Mouse (Mus musculus): ENCODE measurements around the gene Ska2. TPM values are rescaled to one million over a fixed set of nuclear protein-coding genes. Genes with fewer than 3 reads are reported as not detected.

The Ska2 gene
- polyA plus RNA-seq (2012; ENCODE audit: insufficient read depth, insufficient read length, missing spikeins), result 5.8 and 6.4 TPM in 2 replicates

DNA sequence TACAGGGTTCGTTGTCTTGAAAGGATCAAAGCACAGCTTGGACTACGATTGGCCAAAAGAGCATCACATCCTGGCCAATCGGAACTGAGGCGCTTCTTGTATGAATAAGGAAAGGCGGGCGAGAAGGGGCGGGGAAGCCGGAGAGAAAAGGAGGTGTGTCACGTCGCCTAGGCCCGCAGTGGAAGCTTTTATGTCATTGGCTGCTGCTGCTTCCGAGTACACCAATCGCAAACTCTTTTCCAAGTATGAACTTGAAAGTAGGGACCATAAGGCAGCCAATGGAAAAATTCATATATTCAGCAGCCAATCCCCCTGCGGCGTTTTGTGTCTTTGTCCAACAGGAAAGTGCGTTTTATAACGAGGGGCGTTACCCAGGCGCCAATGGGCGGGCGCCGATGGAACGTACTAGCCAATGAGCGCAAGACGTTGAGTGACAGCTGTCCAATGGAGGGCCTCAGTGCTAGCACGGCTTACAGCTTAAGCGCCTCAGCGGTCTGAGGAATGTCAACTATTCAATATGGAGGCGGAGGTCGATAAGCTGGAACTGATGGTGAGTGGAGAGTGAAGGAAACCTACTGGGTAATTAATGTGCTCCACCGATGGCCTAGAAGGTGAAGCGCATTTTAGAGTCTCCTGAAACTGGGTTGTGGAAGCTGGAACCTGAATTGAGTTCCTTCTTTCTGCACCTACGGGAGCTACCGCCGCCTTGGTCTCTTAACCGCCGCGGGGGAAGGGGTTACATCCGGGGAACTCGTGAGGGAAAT lies at the start of gene Ska2:
Gene Ska2, plus strand, starts transcription at position 480 of the 764 bp plus-strand sequence.
- H3K4me3 ChIP-seq (ENCODE audit: insufficient read depth, low read depth, low read length), result peak within 1 kb of the TSS; percentile 75
- H3K27ac ChIP-seq (replicated peaks; ENCODE audit: low read depth, low read length), result peak within 1 kb of the TSS; percentile 77
- H3K4me1 ChIP-seq (ENCODE audit: control insufficient read depth, insufficient read depth, insufficient read length, low read length), result no peaks in the 10 kb centered on the region

DNA sequence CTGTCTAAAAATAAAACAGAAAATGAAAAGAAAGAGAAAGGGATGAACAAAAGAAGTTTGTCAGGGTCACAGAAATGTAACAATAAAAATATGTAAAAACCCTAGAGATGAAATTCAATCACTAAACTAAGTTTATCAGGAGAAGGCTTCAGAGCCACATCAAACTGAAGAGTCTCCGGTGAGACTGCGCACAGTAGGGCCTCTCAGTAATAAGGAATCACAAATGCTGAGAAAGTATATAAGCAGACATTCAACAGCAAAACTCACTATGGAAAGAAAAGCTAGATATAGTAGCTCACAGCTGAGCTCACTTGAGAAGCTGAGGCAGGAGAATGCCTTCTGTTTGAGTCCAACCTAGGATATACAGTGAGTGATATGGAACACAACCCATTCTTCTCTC lies 48.6 kb upstream of the Ska2 start:
- Histone ChIP-seq H3K27ac (replicated peaks; ENCODE audit: low read depth, low read length) (no peak overlapping the region), H3K4me1 (ENCODE audit: control insufficient read depth, insufficient read depth, insufficient read length, low read length) (no peaks in the 10 kb centered on the region), H3K4me3 (ENCODE audit: insufficient read depth, low read depth, low read length) (no peak overlapping the region)

DNA sequence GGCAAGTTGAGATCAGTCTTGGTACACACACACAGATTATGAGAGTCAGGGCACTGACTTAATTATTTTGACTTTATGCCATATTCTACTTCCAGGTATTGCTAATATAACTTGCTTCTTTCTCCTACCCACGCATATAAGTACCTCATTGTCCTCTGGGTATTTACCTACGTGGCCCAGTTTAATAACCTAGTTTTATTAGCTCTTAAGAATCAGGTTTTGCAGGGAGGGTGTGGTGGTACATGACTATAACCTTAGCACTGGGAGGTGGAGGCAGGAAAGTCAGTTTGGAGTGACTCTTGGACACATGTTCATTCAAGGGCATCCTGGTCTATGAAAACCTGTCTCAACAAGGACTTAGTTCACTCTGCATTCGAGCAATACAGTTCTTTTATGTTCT lies 46.9 kb upstream of the Ska2 start:
- Histone ChIP-seq H3K27ac (replicated peaks; ENCODE audit: low read depth, low read length) (no peak overlapping the region), H3K4me1 (ENCODE audit: control insufficient read depth, insufficient read depth, insufficient read length, low read length) (no peaks in the 10 kb centered on the region), H3K4me3 (ENCODE audit: insufficient read depth, low read depth, low read length) (no peak overlapping the region)

DNA sequence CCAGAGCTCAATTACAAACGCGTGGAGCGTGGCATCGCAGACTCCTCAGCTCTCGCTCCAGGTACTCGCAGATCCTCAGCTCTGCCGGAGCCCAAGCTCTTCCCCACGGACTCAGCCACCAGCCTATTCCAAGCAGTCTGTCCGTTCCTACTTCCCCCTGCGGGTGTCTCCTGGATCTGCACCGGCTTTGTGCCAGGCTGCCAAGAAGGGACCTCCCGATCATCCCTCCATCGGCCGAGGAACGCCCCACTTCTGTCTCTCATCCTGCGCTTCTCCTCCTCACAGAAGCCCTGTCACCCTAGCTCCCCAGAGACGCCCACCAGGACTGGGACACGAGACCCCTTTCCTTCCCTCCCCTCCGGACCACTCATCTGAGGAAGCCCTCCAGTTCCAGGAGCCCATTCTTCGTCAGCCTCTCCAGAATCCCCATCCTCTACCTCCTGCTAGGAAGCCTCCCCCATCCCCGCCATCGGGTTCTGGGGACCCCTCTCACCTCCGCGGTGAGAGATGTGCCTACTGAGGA lies 35.6 kb upstream of the Ska2 start:
- peak overlapping the region; percentile 70 for H3K4me3 ChIP-seq (ENCODE audit: insufficient read depth, low read depth, low read length)
- no peaks in the 10 kb centered on the region for H3K4me1 ChIP-seq (ENCODE audit: control insufficient read depth, insufficient read depth, insufficient read length, low read length)
- H3K27ac ChIP-seq (replicated peaks; ENCODE audit: low read depth, low read length), result no peak overlapping the region

DNA sequence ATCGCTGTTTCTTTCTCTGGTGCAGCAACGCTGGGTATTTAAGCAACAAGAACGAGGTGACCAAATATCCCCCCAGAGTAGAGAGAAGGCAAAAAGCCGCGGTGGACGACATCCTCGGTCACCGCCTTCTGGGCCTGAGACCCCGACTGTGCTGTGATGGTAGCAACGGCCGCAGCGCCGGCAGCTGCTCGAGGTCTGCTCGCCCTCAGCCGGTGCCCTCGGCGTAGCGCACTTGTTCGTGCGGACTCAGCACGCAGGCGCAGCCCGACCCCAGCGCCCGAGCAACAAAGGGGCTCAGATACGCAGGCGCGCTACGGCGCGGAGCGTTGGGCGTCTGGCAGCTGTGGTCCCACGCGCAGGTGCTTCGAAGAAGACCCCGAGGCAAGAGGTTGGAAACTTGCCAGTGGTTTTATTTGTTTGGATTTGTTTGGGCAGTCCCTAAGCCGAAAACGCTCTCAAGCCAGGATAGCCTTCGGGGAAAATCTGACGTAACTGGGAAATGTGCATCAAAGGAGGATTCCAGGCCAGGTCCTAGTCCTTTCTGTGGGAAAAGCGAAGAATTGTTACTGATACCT lies 35.1 kb upstream of the Ska2 start, which contains the start of gene Gdpd1:
Gene Gdpd1, minus strand, starts transcription at position 197 of the 575 bp plus-strand sequence.
- peak within 1 kb of the TSS; percentile 70 for H3K4me3 ChIP-seq (ENCODE audit: insufficient read depth, low read depth, low read length)
- H3K27ac ChIP-seq (replicated peaks; ENCODE audit: low read depth, low read length), result no peak within 1 kb of the TSS
- H3K4me1 ChIP-seq (ENCODE audit: control insufficient read depth, insufficient read depth, insufficient read length, low read length), result no peaks in the 10 kb centered on the region

DNA sequence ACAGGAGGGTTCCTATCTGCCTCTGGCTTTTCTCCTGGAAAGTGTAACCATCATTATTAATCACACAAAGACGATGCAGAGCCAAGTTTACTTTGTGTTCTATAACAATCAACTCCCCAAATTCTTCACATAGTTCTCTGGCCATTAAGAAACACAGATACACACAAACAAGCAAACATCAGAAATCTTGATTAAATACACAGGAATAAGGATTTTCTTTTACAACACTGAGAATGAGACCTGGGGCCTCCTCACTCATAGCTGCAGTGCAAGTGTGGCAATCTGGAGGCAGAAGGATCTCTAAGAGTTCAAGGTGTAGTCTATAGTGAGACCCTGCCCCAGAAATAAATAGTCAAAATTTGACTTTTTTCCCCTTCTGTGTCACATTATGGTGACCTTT lies 25.3 kb upstream of the Ska2 start:
- no peak overlapping the region for H3K27ac ChIP-seq (replicated peaks; ENCODE audit: low read depth, low read length)
- H3K4me1 ChIP-seq (ENCODE audit: control insufficient read depth, insufficient read depth, insufficient read length, low read length), result peaks cover 17% of the 10 kb centered on the region
- no peak overlapping the region for H3K4me3 ChIP-seq (ENCODE audit: insufficient read depth, low read depth, low read length)

DNA sequence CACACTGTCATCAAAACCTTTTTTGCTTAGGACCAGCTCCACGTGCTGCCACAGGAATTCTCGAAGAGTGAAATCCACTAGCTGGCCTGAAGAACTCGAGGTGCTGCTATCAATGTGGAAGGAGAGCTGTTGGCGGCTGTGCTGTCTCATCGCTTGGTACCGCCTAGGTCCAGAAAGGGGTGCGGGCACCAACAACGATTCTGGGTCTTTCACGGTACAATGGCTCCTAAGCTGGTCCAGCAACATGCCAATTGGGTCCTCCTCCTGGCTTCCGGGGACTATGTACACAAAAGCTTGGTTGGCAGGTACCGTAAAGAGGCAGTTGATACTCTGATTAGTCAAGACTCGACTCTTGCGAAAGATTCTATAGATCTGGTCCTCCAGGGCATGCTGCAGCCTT lies 23.6 kb upstream of the Ska2 start:
- H3K4me3 ChIP-seq (ENCODE audit: insufficient read depth, low read depth, low read length), result peak overlapping the region; percentile 95
- peaks cover 17% of the 10 kb centered on the region for H3K4me1 ChIP-seq (ENCODE audit: control insufficient read depth, insufficient read depth, insufficient read length, low read length)
- no peak overlapping the region for H3K27ac ChIP-seq (replicated peaks; ENCODE audit: low read depth, low read length)

DNA sequence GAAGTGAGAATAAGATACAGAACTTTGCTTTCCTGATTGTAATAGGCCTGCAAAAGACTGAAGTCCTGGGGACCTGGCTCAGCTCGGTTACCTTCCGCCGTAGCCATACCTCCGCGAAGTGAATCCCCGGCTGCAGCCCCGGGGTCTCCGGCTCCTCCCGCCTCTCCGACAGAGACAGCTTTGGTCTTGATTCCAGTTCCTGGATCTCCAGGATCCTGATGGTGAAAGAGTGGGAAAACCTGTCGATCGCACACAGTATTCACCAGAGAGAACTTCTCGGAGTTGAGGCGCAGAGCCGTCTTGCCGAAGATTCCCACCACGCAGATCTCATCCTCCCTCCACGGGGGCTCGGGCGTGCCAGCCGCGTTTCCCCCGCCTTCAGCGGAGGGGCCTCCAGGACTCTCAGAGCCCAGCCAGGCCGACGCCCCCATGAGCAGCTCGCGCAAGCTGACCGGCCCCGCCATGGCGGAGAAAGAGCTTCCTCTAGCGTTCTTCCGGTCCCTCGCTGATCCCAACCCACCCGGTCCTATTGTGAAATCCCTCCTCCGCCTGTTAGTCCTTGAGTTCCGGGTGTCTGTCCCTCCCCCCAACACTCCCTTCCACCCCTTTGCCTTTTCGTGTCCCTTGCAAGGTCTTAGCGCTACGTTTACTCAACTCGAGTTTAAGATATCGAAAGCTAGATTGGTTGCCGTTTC lies 22.6 kb upstream of the Ska2 start, which contains the start of gene Smg8:
Gene Smg8, minus strand, starts transcription at position 485 of the 695 bp plus-strand sequence.
- Histone ChIP-seq H3K4me1 (ENCODE audit: control insufficient read depth, insufficient read depth, insufficient read length, low read length) (peaks cover 17% of the 10 kb centered on the region), H3K27ac (replicated peaks; ENCODE audit: low read depth, low read length) (peak within 1 kb of the TSS; percentile 88), H3K4me3 (ENCODE audit: insufficient read depth, low read depth, low read length) (peak within 1 kb of the TSS; percentile 95)

DNA sequence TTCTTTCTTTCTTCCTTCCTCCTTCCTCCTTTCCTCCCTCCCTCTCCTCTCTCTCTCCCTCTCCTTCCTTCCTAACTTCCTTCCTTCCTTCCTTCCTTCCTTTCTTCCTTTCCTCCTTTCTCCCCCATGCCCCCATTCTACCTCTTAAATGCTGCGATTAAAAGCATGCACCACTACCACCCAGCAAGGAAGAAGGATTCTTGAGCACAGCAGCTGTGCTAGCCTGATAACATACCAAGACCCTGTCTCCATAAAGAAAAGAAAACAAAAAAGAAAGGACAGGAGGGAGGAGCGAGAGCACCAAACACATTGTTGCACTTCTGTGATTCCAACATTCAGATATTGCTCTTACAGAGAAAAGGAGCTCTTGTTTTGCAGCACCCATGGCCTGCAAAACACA lies 21.9 kb upstream of the Ska2 start:
- Histone ChIP-seq H3K27ac (replicated peaks; ENCODE audit: low read depth, low read length) (peak overlapping the region; percentile 88; the same call in 1 of the 2 replicates), H3K4me1 (ENCODE audit: control insufficient read depth, insufficient read depth, insufficient read length, low read length) (peaks cover 17% of the 10 kb centered on the region), H3K4me3 (ENCODE audit: insufficient read depth, low read depth, low read length) (peak overlapping the region; percentile 95; the same call in 1 of the 2 replicates)

DNA sequence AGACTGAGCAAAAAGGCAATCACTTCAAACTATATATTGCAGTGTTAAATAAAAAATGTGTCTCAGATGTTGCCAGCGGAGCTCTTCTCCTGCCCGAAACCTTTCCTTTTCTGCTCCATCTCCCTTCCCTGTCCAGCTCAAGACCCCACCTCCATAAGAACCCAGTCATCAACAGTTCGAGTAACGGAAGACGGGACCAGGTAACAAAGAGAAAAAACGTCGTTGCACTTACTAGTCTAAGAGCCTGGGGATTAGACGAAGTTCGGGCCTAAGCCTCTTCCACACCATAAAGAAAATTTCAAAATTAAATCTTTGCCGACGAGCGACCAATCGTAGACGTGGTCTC lies 652 bp upstream of the Ska2 start, which contains the start of gene Prr11:
Gene Prr11, minus strand, starts transcription at position 300 of the 346 bp plus-strand sequence.
- no peaks in the 10 kb centered on the region for H3K4me1 ChIP-seq (ENCODE audit: control insufficient read depth, insufficient read depth, insufficient read length, low read length)
- peak within 1 kb of the TSS; percentile 77 for H3K27ac ChIP-seq (replicated peaks; ENCODE audit: low read depth, low read length)
- peak within 1 kb of the TSS; percentile 75 for H3K4me3 ChIP-seq (ENCODE audit: insufficient read depth, low read depth, low read length)

DNA sequence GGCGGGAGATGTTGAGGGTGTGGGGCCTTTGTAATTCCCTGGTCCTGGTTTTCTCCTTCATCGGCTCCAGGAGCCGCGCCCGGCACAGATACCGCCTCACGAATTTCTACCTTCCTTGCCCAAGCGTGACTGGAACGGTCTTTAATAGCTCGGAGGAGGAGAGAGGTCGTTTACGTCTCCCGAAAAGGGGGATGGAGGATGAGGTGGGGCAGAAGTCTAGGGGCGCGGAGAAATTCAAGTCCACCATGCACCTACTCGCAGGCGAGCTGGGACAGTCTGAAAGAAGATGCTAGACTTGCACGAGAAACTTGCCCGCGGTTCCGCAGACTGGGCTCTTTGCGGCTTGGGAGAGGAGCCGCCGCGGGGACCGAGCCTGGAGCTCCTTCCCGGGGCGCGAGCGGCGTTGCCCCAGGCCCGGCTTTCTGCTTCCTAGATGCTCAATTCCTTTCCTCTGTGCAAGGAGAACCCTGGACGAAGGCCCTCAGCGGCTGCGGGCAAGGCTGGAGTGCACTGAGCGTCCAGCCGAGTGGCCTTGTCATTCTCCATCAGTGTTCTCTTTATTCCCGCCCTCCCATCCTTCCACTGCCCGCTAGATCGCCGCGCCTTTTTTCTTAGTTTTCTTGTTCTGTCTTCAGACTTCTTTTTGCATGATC lies 611 bp downstream of the Ska2 start:
- no peaks in the 10 kb centered on the region for H3K4me1 ChIP-seq (ENCODE audit: control insufficient read depth, insufficient read depth, insufficient read length, low read length)
- peak overlapping the region; percentile 77 for H3K27ac ChIP-seq (replicated peaks; ENCODE audit: low read depth, low read length)

DNA sequence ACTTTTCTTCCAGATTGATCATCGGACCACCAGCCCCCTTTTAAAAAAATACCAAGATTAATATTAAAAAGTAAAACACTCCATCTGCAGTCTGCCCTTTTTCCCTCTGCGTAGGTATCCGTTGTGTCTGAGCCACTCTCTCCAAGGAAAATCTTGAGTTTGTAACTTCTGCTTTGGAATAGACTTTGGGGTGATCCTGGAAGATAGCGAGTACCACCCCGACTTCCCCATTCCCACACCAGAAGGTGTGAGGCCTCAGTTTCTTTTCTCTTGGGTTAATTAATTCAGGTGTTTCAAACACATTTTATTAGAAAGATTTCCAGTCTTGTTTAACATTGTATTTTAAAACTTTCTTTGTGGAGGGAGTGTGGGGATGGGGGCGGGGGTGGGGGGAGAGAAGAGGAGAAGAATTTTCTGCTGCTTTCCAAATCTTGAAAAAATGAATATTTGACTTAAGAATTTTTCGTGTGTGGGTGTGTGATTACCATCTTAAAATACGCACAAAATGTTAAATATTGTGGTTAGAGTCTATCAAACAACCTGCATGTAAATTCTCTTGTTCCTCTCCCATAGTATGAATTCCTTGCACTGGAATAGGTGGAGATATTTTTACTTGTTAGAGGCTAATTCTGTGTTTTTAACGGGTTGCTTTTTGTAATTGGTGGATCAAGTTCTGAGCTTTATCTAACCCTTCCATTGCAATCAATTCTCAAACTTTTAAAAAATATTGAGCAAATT lies 1.3 kb downstream of the Ska2 start:
- Histone ChIP-seq H3K27ac (replicated peaks; ENCODE audit: low read depth, low read length) (no peak overlapping the region; the same call in 1 of the 2 replicates), H3K4me1 (ENCODE audit: control insufficient read depth, insufficient read depth, insufficient read length, low read length) (no peaks in the 10 kb centered on the region), H3K4me3 (ENCODE audit: insufficient read depth, low read depth, low read length) (peak overlapping the region; percentile 75)

More for the DNA sequence above, 611 bp downstream of the Ska2 start:
- peak overlapping the region; percentile 75 for H3K4me3 ChIP-seq (ENCODE audit: insufficient read depth, low read depth, low read length)

DNA sequence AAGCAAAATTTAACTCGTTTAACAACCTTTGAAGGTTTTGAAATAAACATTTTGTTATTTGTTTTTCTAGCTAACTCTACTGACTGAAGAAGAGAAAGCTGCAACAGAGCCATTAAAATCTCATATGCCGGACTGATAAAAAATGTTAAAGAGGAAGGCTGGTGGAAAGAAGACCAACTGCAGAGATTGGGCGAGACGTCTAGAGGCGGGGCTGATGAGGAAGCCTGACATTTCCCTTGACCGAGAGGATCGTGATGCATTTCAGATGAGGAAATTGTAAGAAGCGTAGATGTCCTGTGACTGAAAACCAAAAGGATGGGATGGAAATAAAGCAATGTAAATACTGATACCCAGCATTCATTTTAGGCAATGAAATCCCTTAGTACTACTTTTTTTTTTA lies 12.8 kb downstream of the Ska2 start:
- Histone ChIP-seq H3K4me3 (ENCODE audit: insufficient read depth, low read depth, low read length) (no peak overlapping the region), H3K27ac (replicated peaks; ENCODE audit: low read depth, low read length) (no peak overlapping the region), H3K4me1 (ENCODE audit: control insufficient read depth, insufficient read depth, insufficient read length, low read length) (no peaks in the 10 kb centered on the region)

DNA sequence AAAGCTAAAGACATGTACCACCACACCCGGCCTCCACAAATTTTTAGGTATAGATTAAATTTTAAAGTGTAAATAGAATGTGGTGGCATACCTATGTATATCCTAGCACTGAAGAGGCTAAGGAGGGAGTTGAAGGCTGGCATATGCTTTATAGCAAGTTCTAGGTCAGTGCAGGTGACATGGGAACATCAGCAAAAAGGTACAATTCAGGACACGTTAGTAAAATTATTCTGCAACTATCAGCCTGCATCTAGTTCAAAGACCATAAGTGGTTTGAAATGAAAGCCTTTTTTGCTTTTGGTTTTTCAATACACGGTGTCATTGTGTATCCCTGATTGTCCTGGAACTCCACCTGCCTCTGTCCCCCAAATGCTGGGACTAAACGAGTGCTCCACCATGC lies 16.5 kb downstream of the Ska2 start:
- Histone ChIP-seq H3K27ac (replicated peaks; ENCODE audit: low read depth, low read length) (no peak overlapping the region), H3K4me3 (ENCODE audit: insufficient read depth, low read depth, low read length) (no peak overlapping the region), H3K4me1 (ENCODE audit: control insufficient read depth, insufficient read depth, insufficient read length, low read length) (no peaks in the 10 kb centered on the region)
